Mouse (Mus musculus): ENCODE measurements around the gene Mast3.

The Mast3 gene

GRCm38 (mm10) chr8:70762118-70762517 is 42.7 kb downstream of the Mast3 start:
- no peak for DNase-seq (ENCODE audit: low read depth, low spot score)

GRCm38 (mm10) chr8:70760775-70761406 is 44.0 kb downstream of the Mast3 start, which contains the start of gene Mpv17l2:
TSS of gene Mpv17l2 (minus strand) at chr8:70760946.
- peak; percentile 99 for DNase-seq (ENCODE audit: low read depth, low spot score)

DNA sequence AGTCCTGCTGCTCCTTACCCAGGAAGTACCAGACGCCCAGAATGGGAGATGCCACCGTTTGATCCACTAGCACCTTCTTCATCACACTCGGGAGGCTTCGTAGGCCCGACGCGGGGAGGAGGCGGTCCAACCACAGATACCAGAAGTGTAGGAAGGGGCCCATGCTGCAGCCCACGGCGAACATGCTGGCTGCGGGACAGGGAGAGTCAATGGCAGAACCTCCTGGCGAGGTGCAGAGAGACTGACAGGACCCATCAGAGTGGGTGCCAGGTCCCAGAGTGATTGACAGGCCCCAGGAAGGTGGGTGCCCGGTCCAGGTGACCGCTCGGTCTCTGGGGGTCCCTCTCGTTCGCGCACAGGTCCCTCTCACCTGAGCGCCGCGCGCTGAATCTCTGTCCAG is 44.5 kb downstream of the Mast3 start:
- DNase-seq (ENCODE audit: low read depth, low spot score) = no peak

- DNase-seq (ENCODE audit: low read depth, low spot score) = no peak
Observed at GRCm38 (mm10) chr8:70758616-70759561, 46.0 kb downstream of the Mast3 start.

DNA sequence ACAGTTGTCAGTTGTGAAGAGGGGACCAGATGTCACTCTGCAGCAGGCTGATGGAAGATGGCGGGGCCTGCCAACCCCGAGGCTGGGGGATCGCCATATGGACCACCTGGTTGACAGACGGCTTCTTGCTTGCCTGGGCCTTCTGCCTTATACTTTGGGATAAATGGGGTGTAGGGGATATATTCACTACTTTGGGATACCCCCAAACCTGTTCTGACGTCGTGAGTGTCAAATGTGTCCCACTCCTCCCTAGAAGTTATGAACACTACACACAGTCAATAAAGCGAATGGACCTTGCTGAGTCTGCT is 46.6 kb downstream of the Mast3 start:
- no peak for DNase-seq (ENCODE audit: low read depth, low spot score)

DNA sequence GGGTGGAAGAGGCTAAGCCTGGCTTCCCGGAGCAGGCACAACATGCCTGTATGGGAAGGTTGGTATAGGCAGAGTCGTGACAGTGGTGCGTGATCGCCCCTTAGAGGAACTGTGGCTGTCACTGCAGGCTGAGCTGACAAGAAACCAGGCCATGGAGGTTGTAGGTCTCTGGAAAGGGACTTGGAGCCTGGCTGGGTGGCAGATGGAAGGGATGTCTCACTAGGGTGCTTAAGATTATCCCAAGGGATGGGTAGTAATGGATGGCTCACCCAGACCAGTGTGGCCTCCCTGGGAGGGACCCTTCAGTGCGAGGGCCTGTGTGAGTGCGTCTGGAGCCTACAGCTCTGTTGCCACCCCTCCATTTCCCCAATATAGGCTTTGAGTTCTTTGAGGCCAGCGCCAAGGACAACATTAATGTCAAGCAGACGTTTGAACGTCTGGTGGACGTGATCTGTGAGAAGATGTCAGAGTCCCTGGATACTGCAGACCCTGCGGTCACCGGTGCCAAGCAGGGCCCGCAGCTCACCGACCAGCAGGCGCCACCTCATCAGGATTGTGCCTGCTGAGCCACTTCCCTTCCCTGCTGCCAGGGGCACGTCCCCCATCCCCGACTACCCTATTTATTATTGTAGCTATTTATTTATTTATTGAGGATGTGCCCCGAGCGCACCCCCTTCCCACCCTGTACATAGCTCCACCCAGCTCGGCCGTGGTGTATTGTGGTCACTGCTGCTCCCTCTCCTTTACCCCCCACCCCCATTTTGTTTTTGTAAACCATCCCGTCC is 47.1 kb downstream of the Mast3 start:
- DNase-seq (ENCODE audit: low read depth, low spot score) = no peak

- DNase-seq (ENCODE audit: low read depth, low spot score) = no peak
Observed at GRCm38 (mm10) chr8:70756476-70757040, 48.3 kb downstream of the Mast3 start.

- no peak for DNase-seq (ENCODE audit: low read depth, low spot score)
Observed at GRCm38 (mm10) chr8:70755661-70756475, 49.0 kb downstream of the Mast3 start.

- DNase-seq (ENCODE audit: low read depth, low spot score) = no peak
Observed at GRCm38 (mm10) chr8:70754871-70755660, 49.8 kb downstream of the Mast3 start.

DNA sequence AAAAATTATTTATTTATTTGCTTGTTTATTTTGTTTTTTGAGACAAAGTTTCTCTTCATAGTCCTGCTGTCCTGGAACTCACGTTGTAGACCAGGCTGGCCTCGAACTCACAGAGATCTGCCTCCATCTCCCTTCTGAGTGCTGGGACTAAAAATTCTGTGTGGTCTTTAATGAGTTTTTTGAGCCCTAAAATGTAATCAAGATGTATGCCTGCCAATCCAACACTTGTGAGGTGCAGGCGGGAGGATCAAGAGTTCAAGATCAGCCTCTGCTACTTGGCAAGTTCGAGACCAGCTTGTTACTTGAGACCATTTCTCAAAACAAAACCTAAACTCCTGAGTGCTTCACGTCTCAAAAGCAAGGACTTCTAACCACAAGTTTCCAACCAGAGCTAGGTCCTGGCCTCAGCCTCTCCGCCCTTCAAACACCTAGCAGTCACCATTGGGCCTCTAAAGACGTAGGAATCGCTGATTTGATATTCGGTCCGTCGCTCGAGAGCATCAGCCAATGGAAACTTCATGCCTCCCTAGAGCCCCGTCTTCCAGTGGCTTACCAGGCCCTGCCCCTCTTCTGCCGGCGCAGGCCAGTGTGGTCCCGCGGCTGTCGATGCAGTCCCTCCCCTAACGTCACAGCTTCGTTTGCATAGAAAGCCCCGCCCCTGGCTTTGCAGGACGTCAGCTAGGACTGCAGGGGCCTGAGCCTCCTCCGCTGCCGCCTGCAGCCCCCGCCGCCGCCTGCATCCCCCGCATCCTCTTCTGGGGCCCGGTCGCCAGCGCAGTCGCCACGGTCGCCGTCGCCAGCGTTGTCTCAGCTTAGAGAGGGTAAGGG is 50.6 kb downstream of the Mast3 start, which contains the start of gene Rab3a:
Gene Rab3a, plus strand, starts transcription at position 637 of the 828 bp plus-strand sequence.
- DNase-seq (ENCODE audit: low read depth, low spot score) = peak; percentile 98

GRCm38 (mm10) chr8:70753151-70753550 is 51.7 kb downstream of the Mast3 start:
- no peak for DNase-seq (ENCODE audit: low read depth, low spot score)

DNA sequence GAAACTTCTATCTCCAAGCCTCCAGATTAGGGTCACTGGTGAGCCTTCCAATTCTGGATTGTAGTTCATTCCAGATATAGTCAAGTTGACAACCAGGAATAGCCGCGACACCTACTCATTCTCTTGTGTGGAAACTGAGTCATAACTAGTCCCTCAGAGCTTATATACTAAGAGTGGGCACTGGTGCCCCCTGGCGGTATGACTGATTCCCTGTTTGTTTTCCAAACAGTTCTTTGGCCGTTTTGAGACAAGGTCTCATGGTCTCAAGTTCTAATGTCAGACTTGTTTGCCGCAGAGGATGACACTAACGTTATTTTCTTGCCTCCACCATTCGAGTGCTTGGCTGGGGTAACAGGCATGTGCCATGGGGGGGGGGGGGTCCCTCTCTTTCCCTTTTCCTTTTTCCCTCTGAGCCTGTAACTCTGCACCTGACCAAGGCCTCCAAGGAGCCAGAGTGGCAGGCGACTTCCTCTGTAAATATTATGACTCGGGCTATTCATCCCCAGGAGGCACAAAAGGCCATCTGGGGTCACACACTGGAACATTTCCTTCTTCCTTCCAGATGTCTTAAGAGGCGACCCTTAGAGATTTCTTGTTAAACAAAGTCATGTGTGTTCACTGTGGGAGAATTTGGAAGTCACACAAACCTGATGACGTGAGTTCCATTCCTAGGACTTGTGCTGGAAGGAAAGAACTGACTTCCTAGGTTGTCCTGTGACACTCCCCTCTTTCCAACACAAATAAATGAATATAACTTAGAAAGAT is 52.7 kb downstream of the Mast3 start:
- no peak for DNase-seq (ENCODE audit: low read depth, low spot score)

DNA sequence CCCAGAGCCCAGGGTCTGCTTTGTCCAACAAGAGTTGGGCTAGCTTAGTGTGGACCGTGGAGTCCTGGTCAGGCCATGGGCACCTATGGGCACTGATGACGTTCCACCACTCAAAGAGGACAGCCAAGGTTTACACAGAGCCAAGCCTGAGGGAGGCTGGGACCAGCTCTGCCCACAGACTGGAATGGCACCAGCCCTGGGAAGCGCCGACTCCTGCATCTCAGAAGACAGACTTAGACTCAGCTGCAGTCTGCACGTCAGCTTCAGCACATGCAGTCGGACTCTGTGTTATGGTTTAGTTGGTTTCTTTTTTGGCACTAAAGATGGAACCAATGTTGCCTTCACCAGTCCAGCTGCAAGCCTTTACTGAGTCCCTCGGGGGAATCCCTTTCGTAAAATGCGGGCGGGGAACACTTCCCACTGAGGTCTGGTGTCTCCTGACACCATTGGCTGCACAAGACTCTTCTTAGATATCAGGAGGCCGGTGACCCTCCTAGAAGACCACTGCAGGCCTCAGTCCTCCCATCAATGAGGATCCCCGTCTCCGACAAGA is 54.6 kb downstream of the Mast3 start:
- DNase-seq (ENCODE audit: low read depth, low spot score) = no peak

GRCm38 (mm10) chr8:70749097-70749674 is 55.7 kb downstream of the Mast3 start:
- DNase-seq (ENCODE audit: low read depth, low spot score) = no peak

GRCm38 (mm10) chr8:70748246-70749096 is 56.4 kb downstream of the Mast3 start:
- no peak for DNase-seq (ENCODE audit: low read depth, low spot score)

DNA sequence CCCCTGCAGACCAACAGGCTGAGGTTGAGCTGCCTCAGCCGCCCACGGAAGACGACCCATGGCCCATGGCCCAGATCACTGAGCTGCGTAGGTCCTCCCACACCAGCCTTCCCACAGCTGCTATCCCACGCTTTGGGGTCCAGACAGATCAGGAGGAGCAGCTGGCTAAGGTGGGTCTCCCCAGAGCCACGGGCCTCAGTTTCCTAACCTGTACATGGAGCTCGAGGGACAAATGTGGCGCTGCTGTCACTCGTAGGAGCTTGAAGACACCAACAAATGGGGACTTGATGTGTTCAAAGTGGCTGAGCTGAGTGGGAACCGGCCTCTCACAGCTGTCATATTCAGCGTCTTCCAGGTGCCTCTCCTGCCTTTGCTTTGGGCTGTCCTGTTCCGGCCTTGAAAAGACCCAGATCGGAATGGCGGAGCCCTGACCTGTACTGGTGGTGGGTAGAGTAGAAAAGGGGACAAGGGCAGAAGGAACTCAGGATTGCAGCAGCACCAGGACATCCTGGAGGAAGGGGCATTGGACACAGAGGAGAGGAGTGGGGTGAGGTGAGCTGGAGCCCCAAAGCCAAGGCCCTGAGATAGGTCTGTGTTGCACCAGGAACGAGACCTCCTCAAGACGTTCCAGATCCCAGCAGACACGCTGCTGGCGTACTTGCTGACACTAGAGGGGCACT is 57.5 kb downstream of the Mast3 start:
- DNase-seq (ENCODE audit: low read depth, low spot score) = no peak
